Mouse (Mus musculus) lung, postnatal 0 days (tissue): ENCODE data around the gene Paqr9.

ENCODE experiments used
- CTCF ChIP-seq: IDR thresholded peaks from 2 replicates; pipeline ENCODE4 v1.5.1; 2016; ENCODE audit warnings: antibody characterized with exemption, mild to moderate bottlenecking
- EP300 ChIP-seq: IDR thresholded peaks from 2 replicates; pipeline ENCODE4 v1.6.1; 2016; ENCODE audit warnings: antibody characterized with exemption, mild to moderate bottlenecking, control low read depth

GRCm38 (mm10) chr9:95557722-95558121 is 1.7 kb upstream of the Paqr9 start:
- no peak for TF ChIP-seq CTCF
- no peak for TF ChIP-seq EP300
